Mouse (Mus musculus) MEL (cell line): ENCODE results near the gene Nfatc3. TPM values are rescaled to one million over a fixed set of nuclear protein-coding genes. Genes with fewer than 3 reads are reported as not detected.

Experiments
- DNase-seq: peaks from one replicate; pipeline ENCODE4 v3.0.0; 2011; ENCODE audit warnings: low read depth, low spot score
- H3K27ac ChIP-seq: 2 replicates; pipeline ENCODE4 v1.5.1; 2012; ENCODE audit warnings: low read depth, mild to moderate bottlenecking, control low read depth, low read length, moderate library complexity; ENCODE audit not compliant: control insufficient read depth
- H3K27me3 ChIP-seq, 2 experiments: fragments of 150-350 bp in 1 of 2; sonication (generic) in 1 of 2; 2 replicates each; pipeline ENCODE4 v1.6.1; 2012; ENCODE audit warnings: low read length in 2 of 2, mild to moderate bottlenecking in 2 of 2, improper control_type of control experiment in 1 of 2, moderate library complexity in 1 of 2; ENCODE audit not compliant: insufficient read depth in 2 of 2, control insufficient read depth in 1 of 2
- H3K36me3 ChIP-seq, 2 experiments: 2 replicates each; pipeline ENCODE4 v1.6.1; 2012 to 2014; ENCODE audit warnings: low read length in 2 of 2, improper control_type of control experiment in 1 of 2, inconsistent platforms in 1 of 2, mild to moderate bottlenecking in 1 of 2; ENCODE audit not compliant: insufficient read depth in 2 of 2, control insufficient read depth in 1 of 2
- H3K4me1 ChIP-seq, 2 experiments: fragments of 150-350 bp in 1 of 2; sonication (generic) in 1 of 2; 2 replicates each; pipeline ENCODE4 v1.6.1; 2012; ENCODE audit warnings: low read length in 2 of 2, improper control_type of control experiment in 1 of 2, mild to moderate bottlenecking in 1 of 2; ENCODE audit not compliant: insufficient read depth in 2 of 2, control insufficient read depth in 1 of 2
- H3K4me3 ChIP-seq, 2 experiments: fragments of 150-350 bp in 1 of 2; sonication (generic) in 1 of 2; 2 replicates each; pipeline ENCODE4 v1.5.1; 2012; ENCODE audit warnings: low read depth in 2 of 2, low read length in 2 of 2, mild to moderate bottlenecking in 2 of 2, moderate library complexity in 2 of 2, control low read depth in 1 of 2, improper control_type of control experiment in 1 of 2; ENCODE audit not compliant: control insufficient read depth in 1 of 2, insufficient read depth in 1 of 2
- H3K79me2 ChIP-seq: 2 replicates; pipeline ENCODE4 v1.6.1; 2012; ENCODE audit warnings: mild to moderate bottlenecking, low read length, moderate library complexity; ENCODE audit not compliant: control insufficient read depth, poor library complexity, insufficient read depth
- H3K9ac ChIP-seq: 2 replicates; pipeline ENCODE4 v1.6.1; 2012; ENCODE audit warnings: low read depth, mild to moderate bottlenecking, control low read depth, low read length, moderate library complexity; ENCODE audit not compliant: control insufficient read depth, poor library complexity, severe bottlenecking
- H3K9me3 ChIP-seq: fragments of 150-350 bp; sonication (generic); replicated peaks from 2 replicates; pipeline ENCODE4 v1.6.1; 2012; ENCODE audit warnings: mild to moderate bottlenecking, low read length, improper control_type of control experiment, moderate library complexity; ENCODE audit not compliant: insufficient read depth
- BHLHE40 ChIP-seq: IDR thresholded peaks from 2 replicates; pipeline ENCODE4 v1.6.1; 2012; ENCODE audit warnings: low read depth, mild to moderate bottlenecking, inconsistent platforms, low read length, improper control_type of control experiment, borderline replicate concordance
- CTCF ChIP-seq, 3 experiments: IDR thresholded peaks in 2 of 3; conservative IDR thresholded peaks in 1 of 3; 2 replicates each; pipeline ENCODE4 v1.5.1; 2011 to 2012; ENCODE audit warnings: low read length in 3 of 3, low read depth in 2 of 3, mild to moderate bottlenecking in 2 of 3, improper control_type of control experiment in 1 of 3, inconsistent platforms in 1 of 3, mixed read lengths in 1 of 3, moderate library complexity in 1 of 3; ENCODE audit not compliant: control insufficient read depth in 1 of 3, insufficient read depth in 1 of 3, poor library complexity in 1 of 3, severe bottlenecking in 1 of 3
- E2F4 ChIP-seq: IDR thresholded peaks from 2 replicates; pipeline ENCODE4 v1.6.1; 2011; ENCODE audit warnings: low read depth, low read length, improper control_type of control experiment, borderline replicate concordance
- ELF1 ChIP-seq: IDR thresholded peaks from 2 replicates; pipeline ENCODE4 v1.6.1; 2014; ENCODE audit warnings: low read depth, mild to moderate bottlenecking, inconsistent platforms, low read length, improper control_type of control experiment, moderate library complexity
- GABPA ChIP-seq: IDR thresholded peaks from 2 replicates; pipeline ENCODE4 v1.6.1; 2012; ENCODE audit warnings: low read depth, mild to moderate bottlenecking, inconsistent platforms, low read length, improper control_type of control experiment, moderate library complexity
- JUND ChIP-seq: IDR thresholded peaks from 2 replicates; pipeline ENCODE4 v1.6.1; 2011; ENCODE audit warnings: low read depth, mild to moderate bottlenecking, improper control_type of control experiment, low read length
- KAT2A ChIP-seq: conservative IDR thresholded peaks from 2 replicates; pipeline ENCODE4 v1.6.1; 2012; ENCODE audit warnings: low read depth, low read length, improper control_type of control experiment, inconsistent platforms
- MAFK ChIP-seq: IDR thresholded peaks from 2 replicates; pipeline ENCODE4 v1.6.1; 2011; ENCODE audit warnings: low read depth, mild to moderate bottlenecking, low read length, improper control_type of control experiment, borderline replicate concordance
- MAX ChIP-seq: IDR thresholded peaks from 2 replicates; pipeline ENCODE4 v1.6.1; 2011; ENCODE audit warnings: low read length, improper control_type of control experiment
- MEF2A ChIP-seq: IDR thresholded peaks from 2 replicates; pipeline ENCODE4 v1.6.1; 2014; ENCODE audit warnings: low read depth, mild to moderate bottlenecking, inconsistent platforms, low read length, improper control_type of control experiment; ENCODE audit not compliant: poor library complexity, insufficient replicate concordance, severe bottlenecking; ENCODE audit errors: extremely low read depth
- MXI1 ChIP-seq: IDR thresholded peaks from 2 replicates; pipeline ENCODE4 v1.6.1; 2011; ENCODE audit warnings: mild to moderate bottlenecking, low read depth, low read length, improper control_type of control experiment
- POLR2A ChIP-seq, 2 experiments: IDR thresholded peaks; 2 replicates each; pipeline ENCODE4 v1.6.1; 2011 to 2012; ENCODE audit warnings: low read length in 2 of 2, mild to moderate bottlenecking in 2 of 2, control low read depth in 1 of 2, improper control_type of control experiment in 1 of 2, low read depth in 1 of 2, moderate library complexity in 1 of 2; ENCODE audit not compliant: control insufficient read depth in 1 of 2, insufficient read depth in 1 of 2, poor library complexity in 1 of 2
- POLR2AphosphoS5 ChIP-seq: IDR thresholded peaks from 2 replicates; pipeline ENCODE4 v1.6.1; 2012; ENCODE audit warnings: low read depth, borderline replicate concordance, mild to moderate bottlenecking, inconsistent platforms, low read length, moderate library complexity, mixed read lengths
- SIN3A ChIP-seq: IDR thresholded peaks from 2 replicates; pipeline ENCODE4 v1.6.1; 2012; ENCODE audit warnings: low read length, improper control_type of control experiment, inconsistent platforms
- SMC3 ChIP-seq: IDR thresholded peaks from 2 replicates; pipeline ENCODE4 v1.6.1; 2011; ENCODE audit warnings: low read depth, low read length, improper control_type of control experiment
- TAL1 ChIP-seq: IDR thresholded peaks from 2 replicates; pipeline ENCODE4 v1.6.1; 2012; ENCODE audit warnings: mild to moderate bottlenecking, inconsistent platforms, low read length, moderate library complexity, mixed read lengths
- UBTF ChIP-seq: IDR thresholded peaks from 2 replicates; pipeline ENCODE4 v1.6.1; 2012; ENCODE audit warnings: low read depth, mild to moderate bottlenecking, inconsistent platforms, low read length, improper control_type of control experiment, moderate library complexity, borderline replicate concordance; ENCODE audit not compliant: insufficient read depth
- ZC3H11A ChIP-seq: IDR thresholded peaks from 2 replicates; pipeline ENCODE4 v1.6.1; 2012; ENCODE audit warnings: low read depth, mild to moderate bottlenecking, inconsistent platforms, low read length, improper control_type of control experiment
- ZKSCAN1 ChIP-seq: IDR thresholded peaks from 2 replicates; pipeline ENCODE4 v1.6.1; 2012; ENCODE audit warnings: low read depth, mild to moderate bottlenecking, inconsistent platforms, low read length, improper control_type of control experiment, moderate library complexity
- ZMIZ1 ChIP-seq: IDR thresholded peaks from 2 replicates; pipeline ENCODE4 v1.6.1; 2012; ENCODE audit warnings: low read depth, mild to moderate bottlenecking, inconsistent platforms, low read length, improper control_type of control experiment, moderate library complexity
- polyA plus RNA-seq, 2 experiments: library from polyadenylated mRNA; stranded (reverse) in 1 of 2; unstranded in 1 of 2; fragments of >175 nt in 1 of 2; fragments of >200 nt in 1 of 2; gene quantifications; 2 replicates each; pipeline versions ENCODE4 v1.2.1 to v1.2.4; 2012; ENCODE audit warnings: low replicate concordance in 2 of 2, low read depth in 1 of 2; ENCODE audit not compliant: insufficient read length in 2 of 2, insufficient read depth in 1 of 2, missing spikeins in 1 of 2
- total RNA-seq: library from RNA; depleted of rRNA; stranded (reverse); fragments of 300-350 nt; gene quantifications from 2 replicates; pipeline ENCODE4 v1.2.3, GENCODE M21; 2012

The Nfatc3 gene
- total and polyA plus RNA-seq, 3 experiments = 14.4 to 59.3 (median 50.2) TPM

GRCm38 (mm10) chr8:106108729-106109128 lies 50.1 kb downstream of the Nfatc3 start:
- DNase-seq = no peak
- Histone ChIP-seq H3K27ac (no peak overlapping the region), H3K9ac (no peak overlapping the region), H3K4me1 (no peaks in the 10 kb centered on the region), H3K36me3 (peaks cover 0 to 27% of the 10 kb centered on the region in 2 experiments; a peak in 2 of 4 replicates), H3K9me3 (no peaks in the 10 kb centered on the region), H3K27me3 (no peaks in the 10 kb centered on the region), H3K79me2 (no peaks in the 10 kb centered on the region), H3K4me3 (no peak overlapping the region)
- TF ChIP-seq TAL1 (no peak), ZKSCAN1 (no peak), UBTF (no peak), MAFK (no peak), MAX (no peak), GABPA (no peak), KAT2A (no peak), ZMIZ1 (no peak), JUND (no peak), POLR2AphosphoS5 (no peak), SMC3 (no peak), MEF2A (no peak), POLR2A (IDR thresholded peaks at IDR 0.05; ENCODE audit: control insufficient read depth in 1 of 2, insufficient read depth in 1 of 2, low read depth in 1 of 2, low read length in 2 of 2, poor library complexity in 1 of 2) (no peak), SIN3A (no peak)

- Histone ChIP-seq H3K36me3 (peaks cover 0 to 25% of the 10 kb centered on the region in 2 experiments; a peak in 2 of 4 replicates), H3K27ac (no peak overlapping the region), H3K9ac (no peak overlapping the region), H3K4me1 (no peaks in the 10 kb centered on the region), H3K4me3 (no peak overlapping the region), H3K79me2 (no peaks in the 10 kb centered on the region), H3K9me3 (no peaks in the 10 kb centered on the region), H3K27me3 (no peaks in the 10 kb centered on the region)
- TF ChIP-seq CTCF (IDR thresholded peaks at IDR 0.05 in 2 of 3, conservative IDR thresholded peaks at IDR 0.05 in 1 of 3; ENCODE audit: control insufficient read depth in 1 of 3, insufficient read depth in 1 of 3, low read depth in 2 of 3, low read length in 3 of 3, poor library complexity in 1 of 3, severe bottlenecking in 1 of 3) (no peak), ZC3H11A (no peak), MXI1 (no peak), ZKSCAN1 (no peak), BHLHE40 (no peak), SMC3 (no peak), E2F4 (no peak), ELF1 (no peak)
- no peak for DNase-seq
Observed at GRCm38 (mm10) chr8:106112041-106112440, 53.4 kb downstream of the Nfatc3 start.
